Mouse (Mus musculus) liver, embryonic 15.5 days (tissue): ENCODE data around the gene Trappc10. TPM values are rescaled to one million over a fixed set of nuclear protein-coding genes. Genes with fewer than 3 reads are reported as not detected.
A peak's percentile ranks its signal among the peaks of the same experiment; 100 is the strongest.

ENCODE experiments used
- ATAC-seq: fragments of 200-750 bp; cut with Nextera tagmentation; 2 replicates; pipeline ENCODE4 v1.8.0; 2017; ENCODE audit warnings: moderate number of reproducible peaks, mild to moderate bottlenecking, moderate library complexity; ENCODE audit not compliant: insufficient read depth
- H3K27ac ChIP-seq: fragments of 300-500 bp; sonication (generic); replicated peaks from 2 replicates; pipeline ENCODE4 v1.5.1; 2015; ENCODE audit warnings: mild to moderate bottlenecking, inconsistent platforms
- H3K27me3 ChIP-seq: fragments of 300-500 bp; sonication (generic); 2 replicates; pipeline ENCODE4 v1.6.1; 2015; ENCODE audit warnings: mild to moderate bottlenecking, inconsistent platforms
- H3K36me3 ChIP-seq: fragments of 300-500 bp; sonication (generic); replicated peaks from 2 replicates; pipeline ENCODE4 v1.6.1; 2015; ENCODE audit warnings: moderate library complexity, mild to moderate bottlenecking, inconsistent platforms
- H3K4me1 ChIP-seq: fragments of 300-500 bp; sonication (generic); replicated peaks from 2 replicates; pipeline ENCODE4 v1.6.1; 2015; ENCODE audit warnings: inconsistent platforms
- H3K4me2 ChIP-seq: fragments of 300-500 bp; sonication (generic); 2 replicates; pipeline ENCODE4 v1.6.1; 2015; ENCODE audit warnings: moderate library complexity, mild to moderate bottlenecking, inconsistent platforms
- H3K4me3 ChIP-seq: fragments of 300-500 bp; sonication (generic); replicated peaks from 2 replicates; pipeline ENCODE4 v1.5.1; 2015; ENCODE audit warnings: mild to moderate bottlenecking, inconsistent platforms
- H3K9ac ChIP-seq: fragments of 300-500 bp; sonication (generic); 2 replicates; pipeline ENCODE4 v1.6.1; 2015; ENCODE audit warnings: moderate library complexity, mild to moderate bottlenecking, inconsistent platforms
- H3K9me3 ChIP-seq: fragments of 300-500 bp; sonication (generic); replicated peaks from 2 replicates; pipeline ENCODE4 v1.6.1; 2016; ENCODE audit warnings: inconsistent platforms
- WGBS: fragments of 180-500 bp; shearing (Covaris S2); methylation state at CpG from one replicate; pipeline ENCODE4 v1.1.7; 2015; ENCODE audit warnings: mixed read lengths; ENCODE audit not compliant: insufficient replicate concordance; 5-methylcytosine and 5-hydroxymethylcytosine counted together
- polyA plus RNA-seq: library from polyadenylated mRNA; unstranded; fragments of >200 nt; fragmentation: Nextera tagmentation; extraction: Ambion mirVana; gene quantifications from 2 replicates; pipeline ENCODE4 v1.2.1, GENCODE M21; 2015

The Trappc10 gene
- polyA plus RNA-seq, 1 experiment from 2014 or later, result 15.9 TPM

- Histone ChIP-seq H3K27ac (no peak overlapping the region), H3K36me3 (peaks cover 37% of the 10 kb centered on the region), H3K4me3 (no peak overlapping the region), H3K9ac (no peak overlapping the region), H3K4me1 (peaks cover 70% of the 10 kb centered on the region), H3K4me2 (no peak overlapping the region), H3K9me3 (no peaks in the 10 kb centered on the region), H3K27me3 (no peaks in the 10 kb centered on the region)
- ATAC-seq, result no peak
- WGBS, result 70% methylated on average over 6 of the region's 6 CpGs
Observed at GRCm38 (mm10) chr10:78233756-78234155, 10.7 kb downstream of the Trappc10 start.

GRCm38 (mm10) chr10:78233161-78233560 lies 11.3 kb downstream of the Trappc10 start:
- H3K9me3 ChIP-seq, result no peaks in the 10 kb centered on the region
- H3K9ac ChIP-seq, result no peak overlapping the region
- H3K36me3 ChIP-seq, result peaks cover 43% of the 10 kb centered on the region
- H3K27ac ChIP-seq, result no peak overlapping the region
- WGBS, result 88% methylated on average over 5 of the region's 5 CpGs
- H3K4me1 ChIP-seq, result peaks cover 64% of the 10 kb centered on the region
- no peaks in the 10 kb centered on the region for H3K27me3 ChIP-seq
- H3K4me3 ChIP-seq, result no peak overlapping the region
- ATAC-seq, result no peak
- H3K4me2 ChIP-seq, result no peak overlapping the region

GRCm38 (mm10) chr10:78232301-78232980 lies 12.0 kb downstream of the Trappc10 start:
- WGBS, result 65% methylated on average over 4 of the region's 4 CpGs
- peaks cover 57% of the 10 kb centered on the region for H3K4me1 ChIP-seq
- H3K4me2 ChIP-seq, result no peak overlapping the region
- no peak overlapping the region for H3K9ac ChIP-seq
- no peak overlapping the region for H3K4me3 ChIP-seq
- no peaks in the 10 kb centered on the region for H3K27me3 ChIP-seq
- no peak for ATAC-seq
- no peaks in the 10 kb centered on the region for H3K9me3 ChIP-seq
- H3K27ac ChIP-seq, result no peak overlapping the region
- H3K36me3 ChIP-seq, result peaks cover 49% of the 10 kb centered on the region

DNA sequence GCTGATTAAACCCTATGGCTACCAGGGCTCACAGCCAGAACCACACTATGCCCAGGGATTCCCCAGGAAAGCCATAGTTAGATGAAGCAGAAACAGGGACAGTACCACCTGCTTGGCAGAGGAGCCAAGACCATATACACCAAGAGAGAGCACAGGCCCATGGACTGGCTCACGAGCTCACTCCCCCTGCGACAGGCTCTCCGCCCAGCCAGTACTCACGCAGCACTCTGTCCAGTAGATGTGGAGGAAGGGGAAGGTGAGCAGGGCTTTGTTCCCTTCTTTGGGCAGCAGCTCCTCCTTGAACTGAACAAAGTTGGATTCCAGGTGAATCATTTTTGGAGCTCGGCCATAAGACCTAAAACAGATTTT lies 15.9 kb downstream of the Trappc10 start:
- Histone ChIP-seq H3K27ac (no peak overlapping the region; the same call in 1 of the 2 replicates), H3K4me3 (no peak overlapping the region), H3K36me3 (peaks cover 73% of the 10 kb centered on the region), H3K9ac (no peak overlapping the region), H3K27me3 (no peaks in the 10 kb centered on the region), H3K4me2 (no peak overlapping the region), H3K9me3 (no peaks in the 10 kb centered on the region), H3K4me1 (peaks cover 23% of the 10 kb centered on the region)
- 82% methylated on average over 5 of the region's 5 CpGs for WGBS
- no peak for ATAC-seq

DNA sequence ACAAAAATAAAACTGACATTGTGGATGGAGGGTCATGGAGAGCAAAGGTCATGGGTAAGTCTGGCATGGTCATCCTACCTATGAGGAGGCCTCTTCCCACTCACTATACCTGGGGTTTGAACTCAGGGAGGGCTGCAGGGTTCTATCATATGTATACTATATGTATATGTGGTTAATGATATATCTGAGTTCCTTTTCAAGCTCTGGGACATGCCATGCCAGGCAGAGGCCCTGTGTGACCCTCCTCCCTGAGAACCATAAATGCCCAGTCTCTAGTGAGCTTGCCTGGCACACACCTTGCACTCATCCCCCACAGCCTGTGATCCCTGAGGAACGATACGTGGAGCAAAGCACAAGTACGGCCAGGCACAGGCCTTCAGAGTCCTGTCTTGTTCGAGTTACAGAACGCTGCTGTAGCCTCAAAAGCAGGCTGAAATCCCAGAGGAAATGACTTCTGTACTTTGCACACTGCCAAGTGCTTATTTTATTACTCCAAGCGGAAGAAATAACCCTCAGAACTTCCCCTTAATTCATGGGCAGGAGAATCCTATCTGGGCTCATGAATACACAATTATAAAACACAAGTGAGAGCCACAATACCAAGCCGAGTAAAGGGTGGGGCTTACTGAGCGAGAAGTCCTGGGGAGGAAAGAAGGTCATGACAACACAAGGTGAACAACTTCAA lies 16.4 kb downstream of the Trappc10 start:
- Histone ChIP-seq H3K4me3 (no peak overlapping the region), H3K36me3 (peaks cover 71% of the 10 kb centered on the region), H3K27me3 (no peaks in the 10 kb centered on the region), H3K4me2 (no peak overlapping the region), H3K9me3 (no peaks in the 10 kb centered on the region), H3K27ac (no peak overlapping the region), H3K9ac (no peak overlapping the region), H3K4me1 (peaks cover 17% of the 10 kb centered on the region)
- no peak for ATAC-seq
- WGBS, result 85% methylated on average over 8 of the region's 8 CpGs

GRCm38 (mm10) chr10:78224136-78224535 lies 20.3 kb downstream of the Trappc10 start:
- WGBS, result 85% methylated on average over 6 of the region's 6 CpGs
- no peak overlapping the region for H3K4me2 ChIP-seq
- H3K36me3 ChIP-seq, result peaks cover 81% of the 10 kb centered on the region
- H3K9ac ChIP-seq, result no peak overlapping the region
- peaks cover 28% of the 10 kb centered on the region for H3K4me1 ChIP-seq
- H3K9me3 ChIP-seq, result no peaks in the 10 kb centered on the region
- ATAC-seq, result no peak
- no peaks in the 10 kb centered on the region for H3K27me3 ChIP-seq
- no peak overlapping the region for H3K27ac ChIP-seq
- no peak overlapping the region for H3K4me3 ChIP-seq

DNA sequence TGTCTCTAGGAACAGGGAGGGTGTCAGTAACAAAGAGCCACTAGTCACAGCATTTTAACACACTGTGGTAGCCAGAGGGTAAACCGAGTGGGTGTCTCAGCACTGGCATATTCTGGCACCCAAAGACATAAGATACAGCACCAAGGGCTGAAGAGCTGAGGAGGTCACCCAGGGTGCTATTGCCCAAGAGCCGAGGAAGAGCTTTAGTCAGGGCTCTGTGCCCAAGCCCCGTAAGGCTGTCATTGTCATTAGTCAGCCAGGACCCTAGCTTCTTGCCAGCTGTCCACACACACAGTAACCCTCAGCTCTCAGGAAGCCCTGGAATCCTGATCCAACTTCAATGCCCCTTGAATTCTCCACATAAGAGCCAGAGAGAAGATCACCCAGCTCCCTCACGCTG lies 21.5 kb downstream of the Trappc10 start:
- Histone ChIP-seq H3K4me2 (no peak overlapping the region), H3K4me3 (no peak overlapping the region), H3K9ac (no peak overlapping the region), H3K27ac (0 out of 2 replicates have a peak overlapping the region, but pooled peaks have one; percentile 2), H3K27me3 (no peaks in the 10 kb centered on the region), H3K4me1 (peaks cover 40% of the 10 kb centered on the region), H3K36me3 (peaks cover 81% of the 10 kb centered on the region), H3K9me3 (no peaks in the 10 kb centered on the region)
- WGBS, result 79% methylated on average over 4 of the region's 4 CpGs
- ATAC-seq, result no peak

GRCm38 (mm10) chr10:78221315-78221714 lies 23.1 kb downstream of the Trappc10 start:
- Histone ChIP-seq H3K4me1 (peaks cover 56% of the 10 kb centered on the region), H3K36me3 (peaks cover 83% of the 10 kb centered on the region), H3K4me2 (no peak overlapping the region), H3K9ac (no peak overlapping the region), H3K4me3 (no peak overlapping the region), H3K27ac (peak overlapping the region; percentile 36; the same call in 1 of the 2 replicates), H3K27me3 (no peaks in the 10 kb centered on the region), H3K9me3 (no peaks in the 10 kb centered on the region)
- 88% methylated on average over 7 of the region's 7 CpGs for WGBS
- no peak for ATAC-seq

DNA sequence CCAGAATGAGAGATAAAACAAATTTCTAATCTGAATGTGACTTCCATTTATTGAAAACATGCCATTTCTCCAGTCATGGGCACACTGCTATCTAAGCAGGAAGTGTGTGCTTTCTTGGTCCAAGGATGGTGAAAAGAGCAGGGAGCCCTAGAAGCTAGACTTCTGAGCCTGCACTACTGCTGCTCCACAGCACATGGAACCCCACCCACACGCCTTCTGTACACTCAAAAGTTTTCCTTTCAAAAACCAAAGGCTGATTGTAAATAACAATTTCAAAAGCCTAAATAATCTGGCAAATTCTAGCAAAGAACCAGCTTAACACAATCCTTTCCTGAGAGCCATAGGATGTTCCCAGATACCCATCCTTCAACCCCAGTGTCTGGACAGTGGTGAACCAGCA lies 24.9 kb downstream of the Trappc10 start:
- no peak for ATAC-seq
- peaks cover 91% of the 10 kb centered on the region for H3K36me3 ChIP-seq

DNA sequence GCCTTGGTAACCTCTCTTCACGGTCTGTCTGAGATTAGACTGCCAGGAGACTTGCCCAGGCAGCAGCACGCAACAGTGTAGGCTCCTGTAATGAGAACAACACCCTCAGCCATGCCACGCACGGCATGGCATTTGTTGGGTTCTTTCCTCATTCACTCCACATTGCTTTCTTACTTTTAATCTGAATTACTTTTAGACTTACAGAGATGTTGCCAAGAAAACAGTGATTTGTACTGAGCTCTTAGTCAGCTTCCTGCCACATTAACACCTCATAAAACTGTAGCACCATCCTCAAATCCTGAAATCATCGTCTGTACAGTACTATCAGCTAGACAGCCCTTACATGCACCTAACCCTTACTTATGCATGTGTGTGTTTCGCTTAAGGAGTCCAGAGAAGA lies 25.9 kb downstream of the Trappc10 start:
- Histone ChIP-seq H3K4me1 (peaks cover 73% of the 10 kb centered on the region), H3K4me3 (no peak overlapping the region), H3K27me3 (no peaks in the 10 kb centered on the region), H3K4me2 (no peak overlapping the region), H3K9ac (no peak overlapping the region), H3K9me3 (no peaks in the 10 kb centered on the region), H3K27ac (peak overlapping the region; percentile 84), H3K36me3 (peaks cover 93% of the 10 kb centered on the region)
- WGBS, result 77% methylated on average over 6 of the region's 6 CpGs
- ATAC-seq, result no peak

More for the DNA sequence above, 24.9 kb downstream of the Trappc10 start:
- Histone ChIP-seq H3K4me2 (no peak overlapping the region), H3K4me3 (no peak overlapping the region), H3K27me3 (no peaks in the 10 kb centered on the region), H3K9ac (no peak overlapping the region), H3K9me3 (no peaks in the 10 kb centered on the region), H3K27ac (peak overlapping the region; percentile 36; the same call in 1 of the 2 replicates), H3K4me1 (peaks cover 69% of the 10 kb centered on the region)
- WGBS, result 86% methylated on average over 1 of the region's 1 CpGs

GRCm38 (mm10) chr10:78216376-78217083 lies 27.9 kb downstream of the Trappc10 start:
- Histone ChIP-seq H3K4me1 (peaks cover 72% of the 10 kb centered on the region), H3K4me3 (no peak overlapping the region), H3K36me3 (peaks cover 100% of the 10 kb centered on the region), H3K4me2 (peak overlapping the region; percentile 55), H3K9ac (no peak overlapping the region; the same call in 1 of the 2 replicates), H3K27ac (peak overlapping the region; percentile 84), H3K27me3 (no peaks in the 10 kb centered on the region), H3K9me3 (no peaks in the 10 kb centered on the region)
- ATAC-seq, result peak; percentile 100
- 35% methylated on average over 6 of the region's 6 CpGs for WGBS
